Mouse (Mus musculus) adrenal gland, postnatal 25 days (tissue): ENCODE measurements around the gene Wdr61. TPM values are rescaled to one million over a fixed set of nuclear protein-coding genes. Genes with fewer than 3 reads are reported as not detected.
"Not testable (repeated sequence)": the region's sequence is repeated elsewhere in the genome, so short reads cannot be mapped to it uniquely, and the experiment has no call there.

ENCODE experiments used
- DNase-seq: peaks from one replicate; pipeline ENCODE4 v3.0.0; 2021; ENCODE audit warnings: mixed read lengths
- total RNA-seq: library from RNA; stranded (reverse); gene quantifications from 2 replicates; pipeline ENCODE4 v1.2.3, GENCODE M21; 2021

Wdr61 gene
- total RNA-seq, 1 experiment from 2014 or later: 72.0 TPM

DNA sequence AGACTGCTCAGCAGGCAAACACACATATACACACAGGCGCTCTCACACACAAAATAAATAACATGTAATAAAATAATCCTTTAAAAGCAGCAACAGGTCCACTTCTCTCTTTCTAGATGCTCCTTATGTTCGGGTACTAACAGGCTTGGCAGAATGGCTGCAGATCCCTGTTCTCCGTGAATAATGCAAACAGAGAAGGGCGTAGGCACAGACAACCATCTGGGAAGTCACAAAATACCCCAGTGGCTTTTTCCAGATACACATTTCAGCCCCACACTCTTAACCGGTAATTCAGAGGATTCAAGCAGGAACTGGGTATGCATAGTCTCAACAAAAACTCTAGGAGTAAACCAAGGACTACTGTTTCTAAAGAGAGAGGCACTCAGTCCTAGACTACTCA lies 8.0 kb downstream of the Wdr61 start:
- DNase-seq: no peak

- no peak for DNase-seq
These were observed 11.7 kb downstream of the Wdr61 start for GRCm38 (mm10) chr9:54722596-54722995.

DNA sequence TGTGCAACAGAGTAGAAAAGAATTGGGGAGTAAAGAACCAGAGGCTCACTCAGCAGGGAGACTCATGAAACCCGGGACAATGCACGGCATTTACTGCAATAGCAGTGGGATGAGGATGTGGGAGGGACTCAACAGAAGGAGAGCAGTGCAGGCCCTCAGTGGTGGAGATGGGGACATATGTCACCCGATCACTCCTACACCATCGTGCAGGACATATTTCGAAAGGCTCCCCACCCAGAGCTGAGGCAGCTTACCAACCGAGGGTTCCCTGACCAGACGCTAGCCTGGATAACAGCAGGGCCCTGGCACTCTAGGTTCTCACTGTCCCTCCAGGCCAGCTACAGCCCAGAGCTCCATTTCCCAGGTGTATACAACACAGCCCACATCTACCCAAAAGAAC lies 12.2 kb downstream of the Wdr61 start:
- no peak for DNase-seq

DNA sequence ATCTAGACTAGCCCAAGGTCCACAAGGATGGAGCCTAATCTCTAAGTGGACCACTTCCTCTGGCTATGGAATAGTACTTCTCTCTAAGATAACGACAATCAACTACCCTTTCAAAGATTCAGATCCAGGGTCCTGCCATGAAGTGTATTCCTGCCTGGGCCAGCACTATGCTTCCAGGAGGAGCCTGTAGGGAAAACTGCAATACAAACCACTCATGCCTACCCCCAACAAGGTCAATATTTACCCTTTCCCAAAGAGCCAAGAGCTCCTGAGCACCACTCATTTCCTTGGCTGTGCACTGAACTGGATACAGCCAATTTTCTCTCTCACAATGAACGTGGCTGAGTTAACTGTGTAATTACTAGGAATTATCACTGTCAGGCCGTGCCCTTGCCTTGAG lies 16.8 kb downstream of the Wdr61 start:
- DNase-seq: no peak

DNA sequence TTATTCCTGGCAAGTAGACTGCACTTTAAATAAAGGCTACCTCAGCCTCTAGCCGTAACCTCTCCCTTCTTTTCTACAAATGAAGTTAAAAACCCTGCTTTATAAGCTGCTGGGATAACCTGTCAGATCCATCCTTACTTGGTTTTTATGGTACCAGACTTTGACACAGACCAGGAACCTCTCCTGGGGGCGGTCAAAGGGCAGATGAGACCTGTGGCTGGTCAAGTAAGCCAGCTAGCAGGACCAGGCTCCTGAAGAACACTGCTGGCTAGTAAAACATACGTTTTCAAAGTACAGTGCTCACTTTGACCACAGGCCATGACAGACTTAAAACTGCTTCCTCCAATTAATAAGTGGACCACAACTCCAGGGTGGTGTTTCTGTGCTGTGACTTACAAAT lies 18.5 kb downstream of the Wdr61 start:
- DNase-seq: no peak

DNA sequence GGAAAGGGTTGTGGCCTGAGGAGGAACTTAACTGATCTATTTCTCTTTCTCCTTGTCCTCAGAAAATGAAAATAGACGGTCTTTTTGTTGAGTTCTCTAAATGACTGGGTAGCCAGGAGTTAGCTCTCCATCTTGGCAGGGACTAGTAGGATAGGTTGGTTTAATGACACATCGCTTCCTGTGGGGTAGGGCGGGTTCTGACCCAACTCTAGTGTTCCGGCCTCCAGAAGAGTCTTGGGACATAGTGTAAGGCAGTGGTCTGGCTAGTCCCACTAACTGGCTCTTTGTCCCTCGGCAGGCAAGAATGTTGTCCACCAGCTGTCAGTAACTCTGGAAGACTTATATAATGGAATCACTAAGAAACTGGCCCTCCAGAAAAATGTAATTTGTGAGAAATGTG lies 26.2 kb downstream of the Wdr61 start:
- no peak for DNase-seq

DNA sequence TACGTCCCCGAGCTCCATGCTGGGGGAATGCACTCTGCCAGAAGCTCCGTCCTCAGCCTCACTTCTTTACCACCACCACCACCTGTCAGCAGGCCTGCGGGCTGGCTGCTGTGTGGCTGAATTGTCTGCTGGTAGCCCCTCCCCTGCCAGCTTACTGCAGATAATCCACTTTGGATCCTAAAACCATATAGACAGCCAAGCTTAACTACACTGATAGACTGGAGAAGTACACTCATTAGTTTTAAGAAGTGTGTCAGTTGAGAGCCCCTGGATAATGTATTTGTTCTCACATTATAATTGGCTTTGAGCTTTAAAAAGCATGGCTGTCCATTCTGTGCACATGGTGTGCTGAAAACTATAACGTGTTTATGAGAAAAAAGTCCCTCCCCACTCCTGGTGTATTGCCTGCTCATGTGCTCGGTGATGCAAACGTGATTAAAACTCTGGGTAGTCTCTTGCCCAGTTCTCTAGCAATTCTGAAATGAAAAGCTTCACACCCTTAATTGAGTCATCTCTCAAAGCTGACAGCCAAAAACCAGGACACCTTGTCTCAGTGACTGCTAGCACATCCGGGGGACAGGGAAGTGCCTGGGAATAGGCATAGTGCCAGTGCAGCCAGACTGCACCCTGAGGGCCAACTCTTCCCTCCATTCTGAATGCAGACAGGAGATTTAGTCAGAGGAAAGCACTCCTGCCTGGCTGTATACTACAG lies 26.9 kb downstream of the Wdr61 start:
- DNase-seq: no peak

- no peak for DNase-seq
These were observed 28.8 kb downstream of the Wdr61 start for GRCm38 (mm10) chr9:54705561-54705960.

GRCm38 (mm10) chr9:54704361-54704760 lies 30.0 kb downstream of the Wdr61 start:
- DNase-seq: no peak

DNA sequence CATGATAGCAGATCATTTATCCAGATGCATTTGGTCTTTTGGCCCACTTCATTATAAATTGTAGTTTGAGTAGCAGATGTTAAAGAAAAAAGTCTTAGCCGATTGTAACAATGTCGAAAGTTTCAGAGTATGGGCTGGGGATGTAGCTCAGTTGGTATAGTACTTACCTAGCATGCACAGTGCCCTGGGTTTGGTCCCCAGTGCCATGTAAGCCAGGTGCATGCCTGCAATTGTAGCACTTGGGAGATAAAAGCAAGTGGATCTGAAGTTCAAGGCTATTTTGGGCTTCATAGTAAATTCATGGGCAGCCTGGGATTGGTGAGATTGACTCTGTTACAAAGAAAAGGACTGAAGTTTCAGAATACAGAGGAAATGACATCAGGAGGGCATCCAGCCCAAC lies 31.7 kb downstream of the Wdr61 start:
- no peak for DNase-seq

DNA sequence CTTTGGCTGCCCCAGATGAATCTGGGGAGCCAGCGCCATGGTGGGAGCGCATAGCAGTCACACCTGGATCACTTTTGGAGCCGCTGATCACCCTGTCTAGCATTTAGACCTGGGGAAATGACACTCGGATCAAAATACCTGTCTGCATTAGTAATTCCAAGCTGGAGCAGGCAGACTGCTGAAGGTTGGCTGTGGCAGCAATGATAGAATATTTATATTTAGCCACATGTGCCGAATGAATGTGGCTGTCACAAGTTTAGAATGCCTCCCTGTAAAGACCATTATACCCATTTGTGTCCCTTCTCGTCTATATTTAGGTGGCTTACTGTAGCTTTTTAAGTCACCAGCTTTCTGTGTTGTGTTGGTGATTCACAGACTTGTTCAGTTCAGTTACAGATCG lies 33.6 kb downstream of the Wdr61 start:
- no peak for DNase-seq

DNA sequence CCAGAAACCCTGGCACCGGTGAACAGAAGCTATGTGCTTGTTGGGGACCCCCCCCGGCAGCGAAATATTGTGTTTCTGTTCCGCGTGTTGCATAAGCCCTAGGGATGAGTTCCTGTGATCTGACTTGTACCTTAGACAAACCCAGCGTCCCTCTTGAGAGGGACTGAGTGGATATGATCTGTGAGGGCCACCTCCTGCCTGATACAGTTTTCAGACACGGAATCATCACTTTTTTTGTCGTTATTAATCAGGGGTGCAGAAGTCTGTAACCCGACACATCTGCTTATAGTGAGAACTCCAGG lies 34.2 kb downstream of the Wdr61 start:
- DNase-seq: no peak

DNA sequence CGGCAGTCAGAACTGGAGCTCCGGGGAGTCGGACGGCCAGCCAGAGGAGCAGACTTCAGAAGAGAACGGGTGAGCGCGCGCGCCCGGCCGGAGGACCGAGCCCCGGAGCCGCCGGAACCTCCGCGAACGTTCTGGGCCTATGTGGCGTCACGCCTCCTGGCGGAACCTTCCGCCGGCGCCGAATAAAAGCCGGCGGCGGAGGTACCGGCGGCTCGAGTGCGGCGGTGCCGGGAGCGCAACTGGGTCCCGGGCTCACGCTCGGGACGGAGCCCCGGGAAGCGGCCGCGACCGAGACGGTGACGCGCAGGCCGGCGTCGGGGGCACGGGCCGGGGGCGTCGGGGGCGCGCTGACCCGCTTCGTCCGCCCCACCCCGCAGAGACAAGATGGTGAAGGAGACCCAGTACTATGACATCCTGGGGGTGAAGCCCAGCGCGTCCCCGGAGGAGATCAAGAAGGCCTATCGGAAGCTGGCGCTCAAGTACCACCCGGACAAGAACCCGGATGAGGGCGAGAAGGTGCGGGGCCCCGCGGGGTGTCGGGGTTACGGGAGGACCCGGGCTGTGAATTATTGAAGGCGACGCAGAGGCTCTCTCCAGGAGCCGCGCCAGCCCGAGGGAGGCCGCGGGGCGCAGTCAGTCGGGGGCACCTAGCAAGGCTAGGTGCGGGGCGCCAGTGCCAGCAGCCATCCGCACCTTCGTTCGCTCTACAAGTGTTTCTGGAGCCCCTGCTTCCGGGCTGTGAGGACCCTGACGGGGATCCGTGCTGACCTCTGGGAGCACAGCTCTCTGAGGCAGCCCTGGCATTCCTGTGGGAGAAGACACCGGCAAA lies 34.8 kb downstream of the Wdr61 start:
- peak; percentile 86 for DNase-seq

GRCm38 (mm10) chr9:54699087-54699344 lies 35.3 kb downstream of the Wdr61 start:
- DNase-seq: no peak

- no peak for DNase-seq
These were observed 35.8 kb downstream of the Wdr61 start, which contains the start of gene Dnaja4 for GRCm38 (mm10) chr9:54698318-54699086. Gene Dnaja4 (plus strand): TSS chr9:54698873.

DNA sequence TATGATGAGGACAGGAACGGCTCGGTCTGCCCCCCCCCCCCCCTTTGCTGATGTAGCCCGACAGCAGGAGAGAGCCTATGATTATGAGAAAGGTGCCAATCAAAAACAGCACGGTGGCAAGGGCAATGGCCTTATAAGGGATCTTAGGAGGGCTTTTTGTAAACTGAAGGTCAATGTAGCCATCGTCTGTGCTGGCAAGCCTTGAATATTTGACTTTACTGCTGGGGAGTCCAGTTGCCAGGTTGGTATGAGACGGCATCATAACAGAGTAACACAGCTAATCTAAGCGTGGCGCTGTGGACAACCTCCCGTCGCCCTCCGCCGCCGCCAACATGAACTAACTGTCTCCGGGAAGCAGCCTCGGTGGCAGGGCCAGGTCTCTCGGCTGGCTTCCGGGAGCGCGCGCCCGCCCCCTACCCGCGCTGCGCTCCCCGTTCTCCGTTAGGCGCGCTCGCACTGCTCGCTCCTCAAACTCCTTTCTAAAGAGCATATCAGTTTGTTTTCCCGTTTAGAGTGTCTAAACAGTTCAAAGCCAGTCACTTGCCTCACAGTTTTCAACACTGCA lies 43.0 kb downstream of the Wdr61 start:
- DNase-seq: peak; percentile 40

- not testable (repeated sequence) for DNase-seq
These were observed 43.6 kb downstream of the Wdr61 start for GRCm38 (mm10) chr9:54690697-54691096.

GRCm38 (mm10) chr9:54689446-54689845 lies 44.9 kb downstream of the Wdr61 start:
- no peak for DNase-seq

GRCm38 (mm10) chr9:54687246-54688236 lies 46.8 kb downstream of the Wdr61 start:
- DNase-seq: no peak

DNA sequence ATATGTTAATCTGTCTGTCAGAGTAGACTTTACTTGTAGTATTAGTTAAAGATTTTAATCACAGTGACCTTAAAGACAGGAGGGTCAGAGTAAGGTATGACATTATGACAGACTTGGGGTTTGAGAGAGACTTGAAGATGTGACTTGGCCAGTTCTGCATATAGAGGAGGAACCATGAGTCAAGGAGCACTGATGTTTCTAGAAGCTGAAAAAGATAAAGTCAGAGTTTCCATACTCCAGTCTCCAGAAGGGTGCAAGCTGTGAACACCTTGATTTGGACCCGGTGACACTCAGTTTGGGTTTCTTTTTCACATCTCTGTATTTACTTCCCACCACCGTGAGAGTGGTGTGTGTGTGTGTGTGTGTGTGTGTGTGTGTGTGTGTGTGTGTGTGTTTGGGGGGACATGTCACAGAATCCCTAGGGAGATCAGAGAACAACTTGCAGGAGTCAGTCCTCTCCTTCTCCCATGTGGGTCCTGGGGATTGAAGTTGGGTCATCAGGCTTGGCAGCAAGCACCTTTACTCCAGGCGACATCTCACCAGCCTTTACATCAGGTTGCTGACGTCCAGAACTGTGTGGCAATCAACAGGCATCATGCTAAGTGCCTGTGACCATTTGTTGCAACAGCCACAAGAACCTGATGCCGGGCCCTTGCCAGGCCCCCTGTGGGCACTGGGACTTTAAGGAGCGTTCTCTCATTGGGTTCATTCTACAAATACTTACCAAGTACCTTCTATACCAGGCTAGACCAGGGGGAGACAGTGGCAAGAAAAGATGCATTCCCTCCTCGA lies 50.3 kb downstream of the Wdr61 start:
- no peak for DNase-seq

DNA sequence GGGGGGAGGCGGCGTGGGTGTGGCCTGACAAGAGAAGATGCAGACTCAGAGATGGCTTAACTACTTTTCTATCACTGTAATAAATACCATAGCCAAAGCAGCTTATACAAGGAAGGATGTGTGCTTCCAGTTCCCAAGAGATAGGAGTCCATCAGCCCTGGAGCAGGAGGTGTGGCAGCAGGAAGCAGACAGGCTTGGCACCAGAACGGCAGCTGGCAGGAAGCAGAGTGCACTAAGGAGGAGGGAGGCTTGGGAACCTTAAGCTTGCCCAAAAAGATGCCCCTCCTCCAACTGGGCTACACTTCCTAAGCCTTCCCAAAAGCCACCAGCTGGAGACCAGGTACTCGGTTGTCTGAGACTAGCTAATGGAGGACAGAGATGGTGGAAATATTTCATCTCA lies 51.5 kb downstream of the Wdr61 start:
- DNase-seq: no peak
